In the genomic region with DNA sequence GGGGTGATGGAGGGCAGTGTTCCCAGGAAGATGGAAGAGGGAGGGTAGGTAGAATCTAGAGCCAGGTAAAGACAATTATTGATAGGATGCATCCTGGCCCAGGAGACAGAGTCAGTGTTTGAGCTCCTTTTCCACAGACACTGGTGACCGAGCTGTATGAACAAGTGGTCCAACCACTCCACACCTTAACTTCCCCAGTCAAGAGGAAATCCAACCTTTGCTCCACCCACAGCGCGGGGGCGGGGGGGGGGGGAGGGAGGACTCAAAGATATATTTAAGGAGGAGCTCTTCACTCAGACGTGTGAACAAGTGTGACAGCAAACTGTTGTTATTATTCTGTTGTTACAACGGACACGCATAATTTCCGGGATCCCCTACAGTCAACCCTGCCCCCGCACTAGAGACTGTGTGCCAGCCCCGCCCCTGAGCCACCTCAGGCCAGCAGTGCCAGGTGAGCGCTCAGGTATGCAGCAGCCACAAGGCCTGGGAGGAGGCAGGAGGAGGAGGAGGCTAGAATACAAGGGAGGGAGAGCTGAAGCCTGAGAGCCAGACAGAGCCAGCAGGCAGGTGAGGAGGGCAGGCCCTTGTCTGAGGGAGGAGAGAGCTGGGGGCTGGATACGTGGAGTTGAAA, we compare ENCODE assay signal across 10 mouse cellular contexts. TPM values are rescaled to one million over a fixed set of nuclear protein-coding genes. Genes with fewer than 3 reads are reported as not detected.
DNase-seq lines count a peak whose midpoint lies in the region; ATAC-seq and TF ChIP-seq lines count a peak whose summit lies in the region.
"Had no signal": no experiment of that assay in that cellular context is flagged by ENCODE, and none has a peak within 500 bp of the region (broad histone marks: within the 10 kb centered on the region; RNA-seq: fewer than 3 reads in every experiment).

No protein-coding gene starts in this region.

- no peak overlapping the region for H3K9ac ChIP-seq in hindbrain, embryonic 11.5 days (ENCODE audit: low read depth, low read length)
- H3K9ac ChIP-seq in hindbrain, embryonic 13.5 days = no peak overlapping the region
- peak overlapping the region; percentile 20; the same call in 1 of the 2 replicates for H3K9ac ChIP-seq in lung, postnatal 0 days (replicated peaks; ENCODE audit: low read depth)

- peak; percentile 20; the same call in 1 of the 2 replicates for ATAC-seq in hindbrain, embryonic 11.5 days (ENCODE audit: low FRiP score)
- ATAC-seq in hindbrain, embryonic 13.5 days (ENCODE audit: low FRiP score) = no peak
- peak; percentile 91 for ATAC-seq in lung, postnatal 0 days

- no peaks in the 10 kb centered on the region for H3K36me3 ChIP-seq in hindbrain, embryonic 11.5 days (ENCODE audit: control insufficient read depth, insufficient read depth, low read length)
- H3K36me3 ChIP-seq in hindbrain, embryonic 13.5 days = no peaks in the 10 kb centered on the region
- no peaks in the 10 kb centered on the region for H3K36me3 ChIP-seq in lung, postnatal 0 days (ENCODE audit: insufficient read depth, low read length)
- H3K36me3 ChIP-seq in thymus, adult 2 months (ENCODE audit: control insufficient read depth, insufficient read depth, low read length) = no peaks in the 10 kb centered on the region

- no peak overlapping the region for H3K27ac ChIP-seq in hindbrain, embryonic 11.5 days (ENCODE audit: low read depth, low read length)
- no peak overlapping the region for H3K27ac ChIP-seq in hindbrain, embryonic 13.5 days
- peak overlapping the region; percentile 90 for H3K27ac ChIP-seq in lung, postnatal 0 days (ENCODE audit: low read length)
- H3K27ac ChIP-seq in thymus, adult 2 months (ENCODE audit: control insufficient read depth, insufficient read depth, low read length) = no peak overlapping the region

- TF ChIP-seq EP300 in lung, postnatal 0 days (IDR thresholded peaks at IDR 0.05) = no peak; the same call in 1 of the 2 replicates

- WGBS in hindbrain, embryonic 11.5 days = 13% methylated on average over 12 of the region's 12 CpGs
- WGBS in hindbrain, embryonic 13.5 days = 20% methylated on average over 11 of the region's 12 CpGs
- 4% methylated on average over 11 of the region's 12 CpGs for WGBS in lung, postnatal 0 days
- WGBS in thymus, adult 2 months = 24% methylated on average over 12 of the region's 12 CpGs

- no peaks in the 10 kb centered on the region for H3K9me3 ChIP-seq in hindbrain, embryonic 11.5 days (ENCODE audit: control insufficient read depth, low read length)
- H3K9me3 ChIP-seq in hindbrain, embryonic 13.5 days = no peaks in the 10 kb centered on the region
- no peaks in the 10 kb centered on the region for H3K9me3 ChIP-seq in lung, postnatal 0 days (ENCODE audit: low read length)

- H3K27me3 ChIP-seq in hindbrain, embryonic 11.5 days (ENCODE audit: control insufficient read depth, insufficient read depth, low read length) = no peaks in the 10 kb centered on the region
- H3K27me3 ChIP-seq in hindbrain, embryonic 13.5 days = peaks cover 18% of the 10 kb centered on the region; the same call in 1 of the 2 replicates
- no peaks in the 10 kb centered on the region for H3K27me3 ChIP-seq in lung, postnatal 0 days (replicated peaks; ENCODE audit: insufficient read depth, low read length)
- H3K27me3 ChIP-seq in thymus, adult 2 months (ENCODE audit: control insufficient read depth, insufficient read depth, low read length) = no peaks in the 10 kb centered on the region
- H3K27me3 ChIP-seq: CH12.LX had no signal

- H3K4me1 ChIP-seq in hindbrain, embryonic 11.5 days (replicated peaks; ENCODE audit: control insufficient read depth, insufficient read depth, low read length) = no peaks in the 10 kb centered on the region
- no peaks in the 10 kb centered on the region for H3K4me1 ChIP-seq in hindbrain, embryonic 13.5 days (replicated peaks)
- H3K4me1 ChIP-seq in lung, postnatal 0 days (ENCODE audit: insufficient read depth, low read depth, low read length) = 0 out of 2 replicates have a peak, but pooled peaks cover 4% of the 10 kb centered on the region
- H3K4me1 ChIP-seq in thymus, adult 2 months (replicated peaks; ENCODE audit: control insufficient read depth, insufficient read depth, low read length) = peaks cover 4% of the 10 kb centered on the region

- TF ChIP-seq POLR2A in thymus, adult 2 months (IDR thresholded peaks at IDR 0.05; ENCODE audit: control insufficient read depth, extremely low read depth, insufficient read depth, low read length, poor library complexity) = no peak

- DNase-seq in hindbrain, embryonic 11.5 days (ENCODE audit: low spot score) = no peak
- DNase-seq in kidney, adult 18-20 months = peak; percentile 73
- DNase-seq in lung, postnatal 0 days (ENCODE audit: low spot score) = peak; percentile 94
- peak; percentile 55 for DNase-seq in urinary bladder, adult 2 months (ENCODE audit: low spot score)
- DNase-seq in thymus, adult 2 months = no peak
- DNase-seq in frontal cortex, postnatal 14 days (ENCODE audit: low spot score in 2 of 2) = no peak
- DNase-seq in cerebellum, postnatal 25 days = no peak

- TF ChIP-seq CTCF in lung, postnatal 0 days (IDR thresholded peaks at IDR 0.05) = 0 out of 2 replicates have a peak, but pooled peaks have one; percentile 6
- no peak for TF ChIP-seq CTCF in thymus, adult 2 months (IDR thresholded peaks at IDR 0.05; ENCODE audit: borderline replicate concordance, control insufficient read depth, extremely low read depth, insufficient read depth, low read length, poor library complexity)

- H3K4me2 ChIP-seq in hindbrain, embryonic 11.5 days (replicated peaks; ENCODE audit: low read depth, low read length) = no peak overlapping the region
- H3K4me2 ChIP-seq in hindbrain, embryonic 13.5 days = no peak overlapping the region
- peak overlapping the region; percentile 48 for H3K4me2 ChIP-seq in lung, postnatal 0 days (replicated peaks; ENCODE audit: low read depth, low read length)
- H3K4me2 ChIP-seq: midbrain, embryonic 11.5 days had no signal

- H3K4me3 ChIP-seq in hindbrain, embryonic 11.5 days (ENCODE audit: low read depth, low read length) = no peak overlapping the region
- no peak overlapping the region for H3K4me3 ChIP-seq in hindbrain, embryonic 13.5 days
- peak overlapping the region; percentile 26 for H3K4me3 ChIP-seq in lung, postnatal 0 days (ENCODE audit: low read depth, low read length)
- H3K4me3 ChIP-seq in thymus, adult 2 months (ENCODE audit: control insufficient read depth, insufficient read depth, low read length) = no peak overlapping the region

RNA-seq across cellular contexts. Expression of a gene that starts 3.8 kb away (rescaled TPM):
- 4.6 and 4.9 TPM in 2 replicates for polyA plus RNA-seq in hindbrain, embryonic 11.5 days (2014; fragmentation: Nextera tagmentation; extraction: Ambion mirVana)
- polyA plus RNA-seq in hindbrain, embryonic 13.5 days (2015; fragmentation: Nextera tagmentation; extraction: Ambion mirVana) = 9.3 and 10.6 TPM in 2 replicates
- polyA plus RNA-seq in lung, postnatal 0 days (2015; fragmentation: Nextera tagmentation; extraction: Ambion mirVana) = 15.0 and 22.5 TPM in 2 replicates
- 19.2 and 21.2 TPM in 2 replicates for polyA plus RNA-seq in urinary bladder, adult 2 months (2012; rRNA removed)
- 4.2 and 24.2 TPM in 2 replicates for polyA plus RNA-seq in thymus, adult 2 months (2012; rRNA removed)

RNA-seq across cellular contexts. Expression of a gene that starts 18.9 kb away (rescaled TPM):
- 28.3 and 29.1 TPM in 2 replicates for polyA plus RNA-seq in hindbrain, embryonic 11.5 days (2014; fragmentation: Nextera tagmentation; extraction: Ambion mirVana)
- 37.2 and 37.7 TPM in 2 replicates for polyA plus RNA-seq in hindbrain, embryonic 13.5 days (2015; fragmentation: Nextera tagmentation; extraction: Ambion mirVana)
- 14.1 and 17.4 TPM in 2 replicates for polyA plus RNA-seq in lung, postnatal 0 days (2015; fragmentation: Nextera tagmentation; extraction: Ambion mirVana)
- 22.3 and 24.7 TPM in 2 replicates for polyA plus RNA-seq in urinary bladder, adult 2 months (2012; rRNA removed)
- polyA plus RNA-seq in thymus, adult 2 months (2012; rRNA removed) = 9.1 and 10.8 TPM in 2 replicates

RNA-seq across cellular contexts. Expression of a gene that starts 37.2 kb away (rescaled TPM):
- 38.8 and 44.0 TPM in 2 replicates for polyA plus RNA-seq in hindbrain, embryonic 11.5 days (2014; fragmentation: Nextera tagmentation; extraction: Ambion mirVana)
- 39.6 and 49.7 TPM in 2 replicates for polyA plus RNA-seq in hindbrain, embryonic 13.5 days (2015; fragmentation: Nextera tagmentation; extraction: Ambion mirVana)
- polyA plus RNA-seq in lung, postnatal 0 days (2015; fragmentation: Nextera tagmentation; extraction: Ambion mirVana) = 52.6 and 55.4 TPM in 2 replicates
- polyA plus RNA-seq in urinary bladder, adult 2 months (2012; rRNA removed) = 72.0 and 159 TPM in 2 replicates
- polyA plus RNA-seq in thymus, adult 2 months (2012; rRNA removed) = 136 and 162 TPM in 2 replicates

RNA-seq across cellular contexts. Expression of a gene that starts 51.9 kb away (rescaled TPM):
- 18.1 and 27.4 TPM in 2 replicates for polyA plus RNA-seq in hindbrain, embryonic 11.5 days (2014; fragmentation: Nextera tagmentation; extraction: Ambion mirVana)
- 7.4 and 7.5 TPM in 2 replicates for polyA plus RNA-seq in hindbrain, embryonic 13.5 days (2015; fragmentation: Nextera tagmentation; extraction: Ambion mirVana)
- polyA plus RNA-seq in lung, postnatal 0 days (2015; fragmentation: Nextera tagmentation; extraction: Ambion mirVana) = 14.0 and 17.8 TPM in 2 replicates
- polyA plus RNA-seq in urinary bladder, adult 2 months (2012; rRNA removed) = 7.5 and 8.8 TPM in 2 replicates
- 1.8 TPM in 2 replicates for polyA plus RNA-seq in thymus, adult 2 months (2012; rRNA removed)

RNA-seq across cellular contexts. Expression of a gene that starts 59.7 kb away (rescaled TPM):
- 1.8 and 2.5 TPM in 2 replicates for polyA plus RNA-seq in hindbrain, embryonic 11.5 days (2014; fragmentation: Nextera tagmentation; extraction: Ambion mirVana)
- polyA plus RNA-seq in hindbrain, embryonic 13.5 days (2015; fragmentation: Nextera tagmentation; extraction: Ambion mirVana) = 3.8 and 3.9 TPM in 2 replicates
- polyA plus RNA-seq in lung, postnatal 0 days (2015; fragmentation: Nextera tagmentation; extraction: Ambion mirVana) = 81.3 and 95.6 TPM in 2 replicates
- 5.1 and 5.5 TPM in 2 replicates for polyA plus RNA-seq in urinary bladder, adult 2 months (2012; rRNA removed)
- 79.0 and 1,187 TPM in 2 replicates for polyA plus RNA-seq in thymus, adult 2 months (2012; rRNA removed)

Comparison
In these comparisons a context has a peak if more than half of its experiments do, and no peak if none do; other contexts are left out.
1. DNase-seq: peak in kidney, adult 18-20 months (single experiment), lung, postnatal 0 days (single experiment) and urinary bladder, adult 2 months (single experiment); none in hindbrain, embryonic 11.5 days (single experiment), thymus, adult 2 months (single experiment), frontal cortex, postnatal 14 days (0 of 2) and cerebellum, postnatal 25 days (0 of 2).